Mouse (Mus musculus) forebrain, embryonic 10.5 days (tissue): ENCODE results near the gene Gabarap. TPM values are rescaled to one million over a fixed set of nuclear protein-coding genes. Genes with fewer than 3 reads are reported as not detected.

ENCODE experiments used
- DNase-seq: peaks from one replicate; pipeline ENCODE4 v3.0.0-alpha.2; 2017; ENCODE audit warnings: low spot score; ENCODE audit errors: extremely low spot score
- H3K27ac ChIP-seq: fragments of 300-500 bp; sonication (generic); 2 replicates; pipeline ENCODE4 v1.5.1; 2016; ENCODE audit warnings: mild to moderate bottlenecking
- H3K27me3 ChIP-seq: fragments of 300-500 bp; sonication (generic); 2 replicates; pipeline ENCODE4 v1.6.1; 2016; ENCODE audit warnings: mild to moderate bottlenecking; ENCODE audit not compliant: poor library complexity, severe bottlenecking
- H3K36me3 ChIP-seq: fragments of 300-500 bp; sonication (generic); replicated peaks from 2 replicates; pipeline ENCODE4 v1.6.1; 2016; ENCODE audit warnings: mild to moderate bottlenecking, moderate library complexity
- H3K4me1 ChIP-seq: fragments of 300-500 bp; sonication (generic); 2 replicates; pipeline ENCODE4 v1.6.1; 2016
- H3K4me3 ChIP-seq: fragments of 300-500 bp; sonication (generic); 2 replicates; pipeline ENCODE4 v1.5.1; 2016; ENCODE audit warnings: mild to moderate bottlenecking, moderate library complexity
- H3K9me3 ChIP-seq: fragments of 300-500 bp; sonication (generic); 2 replicates; pipeline ENCODE4 v1.6.1; 2016; ENCODE audit warnings: mild to moderate bottlenecking, moderate library complexity
- WGBS: fragments of 180-500 bp; shearing (Covaris S2); methylation state at CpG from one replicate; pipeline ENCODE4 v1.1.7; 2016; 5-methylcytosine and 5-hydroxymethylcytosine counted together
- microRNA counts: library from miRNA; unstranded; fragments of <30 nt; microRNA quantifications from one replicate; lab custom pipeline; 2017
- microRNA-seq: library from miRNA; unstranded; fragments of <30 nt; microRNA quantifications from one replicate; pipeline ENCODE4, GENCODE M21; 2017
- polyA plus RNA-seq: library from polyadenylated mRNA; unstranded; fragments of >200 nt; fragmentation: Nextera tagmentation; extraction: Ambion mirVana; gene quantifications from 2 replicates; pipeline ENCODE4 v1.2.1, GENCODE M21; 2016

Gabarap gene
- polyA plus RNA-seq, 1 experiment from 2014 or later: 331 TPM

DNA sequence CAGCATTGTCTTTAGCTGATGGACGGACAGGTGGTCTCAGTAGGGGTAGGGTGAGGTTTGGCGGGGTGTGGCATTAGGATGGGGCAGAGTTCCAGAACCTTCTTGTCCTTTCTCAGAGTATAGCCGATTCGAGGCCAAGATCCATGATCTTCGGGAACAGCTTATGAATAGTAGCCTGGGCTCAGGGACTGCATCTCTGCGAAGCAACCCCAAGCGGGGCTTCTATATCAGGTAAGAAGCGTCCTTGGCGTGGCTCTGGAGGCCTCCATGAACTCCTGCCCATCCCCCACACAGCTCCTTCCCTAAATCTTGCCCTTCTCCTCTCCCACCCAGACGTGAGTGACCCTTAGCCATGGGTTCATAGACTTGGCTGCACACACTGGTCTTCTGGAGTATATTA lies 48.7 kb downstream of the Gabarap start:
- no peak overlapping the region for H3K4me3 ChIP-seq
- H3K27me3 ChIP-seq: no peaks in the 10 kb centered on the region
- peaks cover 11% of the 10 kb centered on the region; the same call in 1 of the 2 replicates for H3K4me1 ChIP-seq
- DNase-seq: no peak
- no peaks in the 10 kb centered on the region for H3K9me3 ChIP-seq
- WGBS: 93% methylated on average over 10 of the region's 10 CpGs
- H3K36me3 ChIP-seq: peaks cover 90% of the 10 kb centered on the region
- no peak overlapping the region for H3K27ac ChIP-seq

DNA sequence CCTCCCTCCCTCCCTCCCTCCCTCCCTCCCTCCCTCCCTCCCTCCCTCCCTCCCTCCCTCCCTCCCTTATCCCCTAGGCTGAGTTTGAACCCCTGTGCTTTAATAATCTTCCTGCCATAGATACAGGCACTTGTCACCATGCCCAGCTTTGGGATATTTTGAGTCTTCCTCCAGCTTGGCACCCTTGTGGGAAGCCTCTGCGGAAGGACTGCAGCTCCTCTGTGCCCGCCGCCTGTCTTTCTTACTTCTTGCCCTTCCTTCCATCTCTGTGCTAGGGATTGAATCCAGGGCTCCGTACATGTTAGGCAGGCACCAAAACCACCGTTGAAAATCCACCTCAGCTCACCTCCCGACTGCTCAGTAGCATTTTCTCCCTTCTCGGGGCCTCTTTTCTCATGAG lies 49.2 kb downstream of the Gabarap start:
- peaks cover 16% of the 10 kb centered on the region for H3K4me1 ChIP-seq
- 93% methylated on average over 7 of the region's 7 CpGs for WGBS
- no peak for DNase-seq
- no peak overlapping the region for H3K27ac ChIP-seq
- peaks cover 89% of the 10 kb centered on the region for H3K36me3 ChIP-seq
- H3K9me3 ChIP-seq: no peaks in the 10 kb centered on the region
- H3K27me3 ChIP-seq: no peaks in the 10 kb centered on the region
- H3K4me3 ChIP-seq: no peak overlapping the region

DNA sequence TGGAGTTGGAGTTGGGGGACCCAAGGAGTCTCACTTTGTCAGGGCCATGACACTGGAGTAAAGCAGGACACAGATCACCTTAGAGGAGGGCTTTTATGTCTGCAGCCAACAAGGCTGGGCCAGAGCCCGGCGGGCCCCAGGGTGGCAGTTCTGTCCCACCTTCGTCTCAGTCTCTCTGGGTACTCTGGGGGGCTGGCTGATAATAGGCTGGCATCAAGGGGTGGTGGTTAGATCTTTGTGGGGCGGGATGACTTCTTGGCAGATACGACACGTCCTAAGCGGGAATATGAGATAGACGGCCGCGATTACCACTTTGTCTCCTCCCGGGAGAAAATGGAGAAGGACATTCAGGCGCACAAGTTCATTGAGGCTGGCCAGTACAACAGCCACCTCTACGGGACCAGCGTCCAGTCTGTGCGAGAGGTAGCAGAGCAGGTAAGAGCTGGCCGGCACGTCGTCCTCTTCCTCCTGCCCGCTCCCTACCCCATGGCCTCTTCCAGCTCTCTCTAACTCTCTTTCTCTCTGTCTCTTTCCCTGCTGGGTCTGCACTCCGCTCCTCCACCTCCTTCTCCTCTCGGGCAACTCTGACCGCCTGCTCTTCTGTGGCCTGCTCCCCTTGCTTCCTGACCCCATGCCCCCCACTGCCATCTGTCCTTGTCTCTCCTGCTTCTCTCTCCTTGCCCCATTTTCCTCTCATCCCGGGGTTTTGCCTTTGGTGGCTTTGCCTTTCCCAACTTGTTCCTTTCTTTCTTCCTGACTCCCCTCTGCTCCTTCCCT lies 51.6 kb downstream of the Gabarap start:
- DNase-seq: no peak
- WGBS: 92% methylated on average over 23 of the region's 23 CpGs
- Histone ChIP-seq H3K27me3 (no peaks in the 10 kb centered on the region), H3K4me3 (no peak overlapping the region), H3K27ac (no peak overlapping the region), H3K4me1 (peaks cover 22% of the 10 kb centered on the region), H3K36me3 (peaks cover 80% of the 10 kb centered on the region), H3K9me3 (no peaks in the 10 kb centered on the region)

DNA sequence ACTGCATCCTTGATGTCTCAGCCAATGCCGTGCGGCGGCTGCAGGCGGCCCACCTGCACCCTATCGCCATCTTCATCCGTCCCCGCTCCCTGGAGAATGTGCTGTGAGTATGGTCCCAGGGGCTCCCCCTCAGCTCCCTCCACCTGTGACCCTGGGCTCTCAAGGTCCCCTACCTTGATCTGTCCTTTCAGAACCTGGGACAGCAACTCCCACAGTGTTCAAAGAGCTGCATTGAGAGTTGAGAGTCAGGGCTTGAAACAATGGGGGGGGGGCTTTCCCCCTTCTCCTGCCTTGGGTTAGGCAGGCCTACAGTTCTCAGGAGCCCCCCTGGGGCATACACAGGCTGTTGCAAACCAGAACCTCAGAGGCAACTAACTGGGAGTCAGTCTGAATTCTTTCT lies 52.7 kb downstream of the Gabarap start:
- WGBS: 90% methylated on average over 7 of the region's 7 CpGs

More for the DNA sequence above, 52.7 kb downstream of the Gabarap start:
- no peak for DNase-seq
- Histone ChIP-seq H3K9me3 (no peaks in the 10 kb centered on the region), H3K4me3 (no peak overlapping the region; the same call in 1 of the 2 replicates), H3K27ac (peak overlapping the region; percentile 25; the same call in 1 of the 2 replicates), H3K27me3 (no peaks in the 10 kb centered on the region), H3K36me3 (peaks cover 69% of the 10 kb centered on the region), H3K4me1 (peaks cover 22% of the 10 kb centered on the region)

MicroRNAs within 50 kb of the gene (microRNA counts, 519-probe panel; counts per million panel counts)
- microRNA mmu-miR-324-3p (lab: Ali Mortazavi, UCI): 341 counts per million, percentile 65 among the panel's probes with 10 or more counts
- 3,709 counts per million, percentile 75 among the panel's probes with 10 or more counts for microRNA mmu-miR-324-5p (lab: Ali Mortazavi, UCI)

Small RNA genes within 50 kb of the gene (microRNA-seq; reads per million reads assigned to microRNA genes)
- not detected for gene Gm44349
- 3,655 reads per million, percentile 87 among the genes with 10 or more reads in this experiment for gene Mir324

Other genes with a start within 250 kb of the Gabarap start
- 32.9 and 34.5 TPM in 2 replicates for gene Polr2a, start 232.5 kb upstream of the Gabarap start, polyA plus RNA-seq
- gene Slc35g3, start 229.2 kb upstream of the Gabarap start, polyA plus RNA-seq: 0.14 TPM in 1 of 2 replicates, not detected in the other
- 0.46 and 0.77 TPM in 2 replicates for gene Zbtb4, start 225.2 kb upstream of the Gabarap start, polyA plus RNA-seq
- 1.0 and 1.5 TPM in 2 replicates for gene Chrnb1, start 195.2 kb upstream of the Gabarap start, polyA plus RNA-seq
- 0.73 TPM in 2 replicates for gene Fgf11, start 189.3 kb upstream of the Gabarap start, polyA plus RNA-seq
- gene Tmem102, start 185.5 kb upstream of the Gabarap start, polyA plus RNA-seq: 0.71 and 0.95 TPM in 2 replicates
- gene Gm39566, start 175.8 kb upstream of the Gabarap start, polyA plus RNA-seq: not detected in 2 replicates
- gene Spem2, start 172.7 kb upstream of the Gabarap start, polyA plus RNA-seq: not detected in 2 replicates
- 0.19 TPM in 1 of 2 replicates, not detected in the other for gene Spem1, start 169.0 kb upstream of the Gabarap start, polyA plus RNA-seq
- gene Nlgn2, start 153.4 kb upstream of the Gabarap start, polyA plus RNA-seq: 4.7 and 5.2 TPM in 2 replicates
- 259 and 290 TPM in 2 replicates for gene Tmem256, start 152.6 kb upstream of the Gabarap start, polyA plus RNA-seq
- 67.5 and 67.6 TPM in 2 replicates for gene Plscr3, start 144.8 kb upstream of the Gabarap start, polyA plus RNA-seq
- gene Tnk1, start 132.4 kb upstream of the Gabarap start, polyA plus RNA-seq: 0.79 and 1.9 TPM in 2 replicates
- not detected in 2 replicates for gene Tmem95, start 113.1 kb upstream of the Gabarap start, polyA plus RNA-seq
- gene Kctd11, start 109.7 kb upstream of the Gabarap start, polyA plus RNA-seq: 4.8 and 6.7 TPM in 2 replicates
- 0.84 and 1.3 TPM in 2 replicates for gene Acap1, start 95.6 kb upstream of the Gabarap start, polyA plus RNA-seq
- 11.9 and 12.2 TPM in 2 replicates for gene 2810408A11Rik, start 90.2 kb upstream of the Gabarap start, polyA plus RNA-seq
- gene Neurl4, start 90.1 kb upstream of the Gabarap start, polyA plus RNA-seq: 14.3 and 14.8 TPM in 2 replicates
- gene Gps2, start 77.3 kb upstream of the Gabarap start, polyA plus RNA-seq: 92.4 and 97.3 TPM in 2 replicates
- 2,970 and 2,997 TPM in 2 replicates for gene Eif5a, start 69.2 kb upstream of the Gabarap start, polyA plus RNA-seq
- 5.7 and 6.4 TPM in 2 replicates for gene Ybx2, start 55.3 kb upstream of the Gabarap start, polyA plus RNA-seq
- gene Slc2a4, start 43.0 kb upstream of the Gabarap start, polyA plus RNA-seq: 14.2 and 15.7 TPM in 2 replicates
- gene Cldn7, start 26.4 kb upstream of the Gabarap start, polyA plus RNA-seq: 19.7 and 21.9 TPM in 2 replicates
- 21.5 and 23.4 TPM in 2 replicates for gene Ctdnep1, start 10.0 kb upstream of the Gabarap start, polyA plus RNA-seq
- gene Elp5, start 8.6 kb upstream of the Gabarap start, polyA plus RNA-seq: 159 TPM in 2 replicates
- gene Phf23, start 4.6 kb downstream of the Gabarap start, polyA plus RNA-seq: 94.5 and 96.2 TPM in 2 replicates
- gene Dvl2, start 9.5 kb downstream of the Gabarap start, polyA plus RNA-seq: 44.3 and 51.6 TPM in 2 replicates
- 41.0 and 44.1 TPM in 2 replicates for gene Acadvl, start 24.3 kb downstream of the Gabarap start, polyA plus RNA-seq
- 13.8 and 15.5 TPM in 2 replicates for gene Dlg4, start 25.8 kb downstream of the Gabarap start, polyA plus RNA-seq
- 0.71 and 1.2 TPM in 2 replicates for gene Asgr1, start 62.9 kb downstream of the Gabarap start, polyA plus RNA-seq
- gene Asgr2, start 101.5 kb downstream of the Gabarap start, polyA plus RNA-seq: not detected in 2 replicates
- not detected in 2 replicates for gene Mgl2, start 139.2 kb downstream of the Gabarap start, polyA plus RNA-seq
- gene Clec10a, start 165.1 kb downstream of the Gabarap start, polyA plus RNA-seq: not detected in 2 replicates
- 0.79 and 1.2 TPM in 2 replicates for gene Slc16a11, start 221.6 kb downstream of the Gabarap start, polyA plus RNA-seq
- 14.6 and 16.1 TPM in 2 replicates for gene Slc16a13, start 229.9 kb downstream of the Gabarap start, polyA plus RNA-seq
- 4.5 and 4.7 TPM in 2 replicates for gene Bcl6b, start 238.7 kb downstream of the Gabarap start, polyA plus RNA-seq
- gene 0610010K14Rik, start 246.8 kb downstream of the Gabarap start, polyA plus RNA-seq: 227 TPM in 2 replicates
- 7.9 and 10.1 TPM in 2 replicates for gene Gm21988, start 248.7 kb downstream of the Gabarap start, polyA plus RNA-seq
- 83.9 and 92.7 TPM in 2 replicates for gene Rnasek, start 248.7 kb downstream of the Gabarap start, polyA plus RNA-seq